ENCODE assay signal across 22 mouse cellular contexts in genomic region chr8:78344006-78344405, GRCm38 (mm10).
DNase-seq lines count a peak whose midpoint lies in the region; ATAC-seq and TF ChIP-seq lines count a peak whose summit lies in the region.
"Had no signal": no experiment of that assay in that cellular context is flagged by ENCODE, and none has a peak within 500 bp of the region (broad histone marks: within the 10 kb centered on the region; RNA-seq: fewer than 3 reads in every experiment).

No protein-coding gene starts in this region.

- dilution Hi-C loops in CH12.LX (cut with MboI; ENCODE audit: extremely low pct_ligation_motif_present, extremely low pct_unique_long_range_greater_than_20kb, low sequenced_read_pairs): no loop called here

- H3K9ac ChIP-seq in kidney, embryonic 15.5 days: no peak overlapping the region
- no peak overlapping the region for H3K9ac ChIP-seq in CH12.LX (ENCODE audit: insufficient read depth, low read depth)
- H3K9ac ChIP-seq in liver, postnatal 0 days (replicated peaks): no peak overlapping the region
- H3K9ac ChIP-seq: embryonic facial prominence, embryonic 13.5 days; forebrain, embryonic 12.5 days; heart, embryonic 15.5 days; hindbrain, embryonic 14.5 days had no signal

- H3K36me3 ChIP-seq in kidney, embryonic 15.5 days: no peaks in the 10 kb centered on the region
- no peaks in the 10 kb centered on the region for H3K36me3 ChIP-seq in CH12.LX (replicated peaks in 1 of 2; ENCODE audit: control insufficient read depth in 1 of 2, insufficient read depth in 1 of 2, low read length in 1 of 2)
- no peaks in the 10 kb centered on the region for H3K36me3 ChIP-seq in embryonic facial prominence, embryonic 10.5 days (replicated peaks)
- H3K36me3 ChIP-seq in liver, postnatal 0 days (replicated peaks; ENCODE audit: insufficient read depth, low read length): no peaks in the 10 kb centered on the region
- H3K36me3 ChIP-seq in heart, embryonic 10.5 days: no peaks in the 10 kb centered on the region
- H3K36me3 ChIP-seq: embryonic facial prominence, embryonic 13.5 days; forebrain, embryonic 12.5 days; heart, embryonic 15.5 days had no signal

- no peaks in the 10 kb centered on the region for H3K79me2 ChIP-seq in CH12.LX (replicated peaks; ENCODE audit: control insufficient read depth, extremely low read depth, insufficient read depth, poor library complexity, severe bottlenecking)

- TF ChIP-seq CTCF in CH12.LX (conservative IDR thresholded peaks at IDR 0.05 in 1 of 2, IDR thresholded peaks at IDR 0.05 in 1 of 2; ENCODE audit: low read depth in 2 of 2, low read length in 2 of 2): no peak
- no peak for TF ChIP-seq CTCF in liver, postnatal 0 days (IDR thresholded peaks at IDR 0.05; ENCODE audit: low read depth)

- no peak for TF ChIP-seq RAD21 in CH12.LX (IDR thresholded peaks at IDR 0.05; ENCODE audit: low read depth, low read length)

- no peak for TF ChIP-seq EP300 in CH12.LX (IDR thresholded peaks at IDR 0.05; ENCODE audit: low read length)
- TF ChIP-seq EP300 in liver, postnatal 0 days (IDR thresholded peaks at IDR 0.05; ENCODE audit: low read depth): no peak

- no peaks in the 10 kb centered on the region for H3K9me3 ChIP-seq in kidney, embryonic 15.5 days (replicated peaks)
- H3K9me3 ChIP-seq in CH12.LX (replicated peaks; ENCODE audit: low read length): no peaks in the 10 kb centered on the region
- H3K9me3 ChIP-seq in embryonic facial prominence, embryonic 10.5 days: no peaks in the 10 kb centered on the region
- no peaks in the 10 kb centered on the region for H3K9me3 ChIP-seq in liver, postnatal 0 days (ENCODE audit: low read length)
- no peaks in the 10 kb centered on the region for H3K9me3 ChIP-seq in heart, embryonic 10.5 days
- H3K9me3 ChIP-seq: embryonic facial prominence, embryonic 13.5 days; forebrain, embryonic 12.5 days; heart, embryonic 15.5 days had no signal

- no peak overlapping the region for H3K4me3 ChIP-seq in kidney, embryonic 15.5 days (replicated peaks)
- H3K4me3 ChIP-seq in CH12.LX (replicated peaks in 1 of 3; ENCODE audit: low read depth in 2 of 3, low read length in 2 of 3, poor library complexity in 1 of 3): no peak overlapping the region
- H3K4me3 ChIP-seq in embryonic facial prominence, embryonic 10.5 days: no peak overlapping the region
- H3K4me3 ChIP-seq in liver, postnatal 0 days (ENCODE audit: low read depth, low read length): no peak overlapping the region
- no peak overlapping the region for H3K4me3 ChIP-seq in heart, embryonic 10.5 days
- H3K4me3 ChIP-seq: embryonic facial prominence, embryonic 13.5 days; forebrain, embryonic 12.5 days; gastrocnemius, adult 2 months; heart, embryonic 15.5 days had no signal

- WGBS in kidney, embryonic 15.5 days: 47% methylated on average over 2 of the region's 2 CpGs
- WGBS in embryonic facial prominence, embryonic 10.5 days: 45% methylated on average over 2 of the region's 2 CpGs
- WGBS in liver, postnatal 0 days (ENCODE audit: insufficient replicate concordance): 56% methylated on average over 2 of the region's 2 CpGs
- 80% methylated on average over 2 of the region's 2 CpGs for WGBS in heart, embryonic 10.5 days

- H3K27me3 ChIP-seq in kidney, embryonic 15.5 days: peaks cover 9% of the 10 kb centered on the region; the same call in 1 of the 2 replicates
- no peaks in the 10 kb centered on the region for H3K27me3 ChIP-seq in CH12.LX (replicated peaks)
- H3K27me3 ChIP-seq in embryonic facial prominence, embryonic 10.5 days (replicated peaks; ENCODE audit: low read depth, poor library complexity, severe bottlenecking): peaks cover 5% of the 10 kb centered on the region; the same call in 1 of the 2 replicates
- no peaks in the 10 kb centered on the region for H3K27me3 ChIP-seq in liver, postnatal 0 days (ENCODE audit: insufficient read depth, low read length)
- H3K27me3 ChIP-seq in heart, embryonic 10.5 days (ENCODE audit: insufficient read depth, poor library complexity, severe bottlenecking): no peaks in the 10 kb centered on the region
- H3K27me3 ChIP-seq: embryonic facial prominence, embryonic 13.5 days; heart, embryonic 15.5 days had no signal

- H3K4me1 ChIP-seq in kidney, embryonic 15.5 days: no peaks in the 10 kb centered on the region
- peaks cover 0 to 9% of the 10 kb centered on the region in 2 experiments; a peak in 2 of 4 replicates for H3K4me1 ChIP-seq in CH12.LX (ENCODE audit: control insufficient read depth in 1 of 2, insufficient read depth in 2 of 2)
- H3K4me1 ChIP-seq in embryonic facial prominence, embryonic 10.5 days: peaks cover 18% of the 10 kb centered on the region
- H3K4me1 ChIP-seq in liver, postnatal 0 days (ENCODE audit: insufficient read depth): no peaks in the 10 kb centered on the region
- no peaks in the 10 kb centered on the region for H3K4me1 ChIP-seq in heart, embryonic 10.5 days
- H3K4me1 ChIP-seq: heart, embryonic 15.5 days had no signal

- TF ChIP-seq POLR2A in CH12.LX (IDR thresholded peaks at IDR 0.05; ENCODE audit: low read depth, low read length): no peak

- ATAC-seq in kidney, embryonic 15.5 days (replicated peaks; ENCODE audit: low FRiP score): no peak
- no peak for ATAC-seq in liver, postnatal 0 days
- ATAC-seq: forebrain, embryonic 16.5 days; intestine, embryonic 16.5 days had no signal

- no peak overlapping the region for H3K27ac ChIP-seq in kidney, embryonic 15.5 days
- no peak overlapping the region for H3K27ac ChIP-seq in CH12.LX (ENCODE audit: insufficient read depth, low read depth)
- no peak overlapping the region for H3K27ac ChIP-seq in embryonic facial prominence, embryonic 10.5 days (replicated peaks)
- H3K27ac ChIP-seq in liver, postnatal 0 days (ENCODE audit: low read depth): no peak overlapping the region
- H3K27ac ChIP-seq in heart, embryonic 10.5 days: no peak overlapping the region
- H3K27ac ChIP-seq: embryonic facial prominence, embryonic 13.5 days; forebrain, embryonic 12.5 days; gastrocnemius, adult 2 months; heart, embryonic 15.5 days; hindbrain, embryonic 14.5 days had no signal

- H3K4me2 ChIP-seq in kidney, embryonic 15.5 days: no peak overlapping the region
- no peak overlapping the region for H3K4me2 ChIP-seq in CH12.LX (ENCODE audit: insufficient read depth, low read depth, poor library complexity, severe bottlenecking)
- no peak overlapping the region for H3K4me2 ChIP-seq in liver, postnatal 0 days (ENCODE audit: low read depth, low read length)
- H3K4me2 ChIP-seq: embryonic facial prominence, embryonic 13.5 days; forebrain, embryonic 12.5 days; heart, embryonic 11.5 days; heart, embryonic 15.5 days; hindbrain, embryonic 14.5 days had no signal

- in situ Hi-C loops in CH12.LX (cut with MboI; ENCODE audit: low pct_ligation_motif_present, low pct_unique_long_range_greater_than_20kb, low sequenced_read_pairs): no loop called here

- DNase-seq in kidney, postnatal 10 days: peak; percentile 9
- no peak for DNase-seq in CH12.LX (ENCODE audit: extremely low read depth)
- DNase-seq in embryonic facial prominence, embryonic 10.5 days (ENCODE audit: low spot score): peak; percentile 30
- DNase-seq in mesoderm, embryonic 11.5 days (ENCODE audit: low read depth, low spot score): peak; percentile 34
- DNase-seq in liver, postnatal 0 days: no peak
- DNase-seq in heart, embryonic 10.5 days (ENCODE audit: low spot score): no peak
- DNase-seq: adrenal gland, postnatal 10 days; cerebellum, adult 11 months; cerebellum, adult 8-10 months; cerebellum, postnatal 14 days; gastrocnemius, adult 2 months; gastrocnemius, postnatal 36 days; heart, adult 18-20 months; heart, postnatal 14 days had no signal

TF ChIP-seq in CH12.LX, 34 proteins besides CTCF, POLR2A, EP300 and RAD21:
- TF ChIP-seq MAFK (IDR thresholded peaks at IDR 0.05; ENCODE audit: insufficient replicate concordance, low read length) (no peak), ELF1 (IDR thresholded peaks at IDR 0.05; ENCODE audit: low read depth, low read length) (0 out of 2 replicates have a peak, but pooled peaks have one; percentile 22), TBP (conservative IDR thresholded peaks at IDR 0.05; ENCODE audit: low read depth, low read length) (no peak)

Comparison
In these comparisons a context has a peak if more than half of its experiments do, and no peak if none do; other contexts are left out.
1. DNase-seq: peak in kidney, postnatal 10 days (single experiment), embryonic facial prominence, embryonic 10.5 days (single experiment) and mesoderm, embryonic 11.5 days (single experiment); none in CH12.LX (single experiment), liver, postnatal 0 days (single experiment) and heart, embryonic 10.5 days (single experiment).